Mouse (Mus musculus) adrenal gland, postnatal 0 days (tissue): Measurements from ENCODE around the gene Trp53i13. TPM values are rescaled to one million over a fixed set of nuclear protein-coding genes. Genes with fewer than 3 reads are reported as not detected.

Experiments used
- polyA plus RNA-seq: library from polyadenylated mRNA; unstranded; fragments of >200 nt; fragmentation: Nextera tagmentation; extraction: Ambion mirVana; gene quantifications from 2 replicates; pipeline ENCODE4 v1.2.1, GENCODE M21; 2015

Gene Trp53i13
- 20.4 and 24.6 TPM in 2 replicates for polyA plus RNA-seq

DNA sequence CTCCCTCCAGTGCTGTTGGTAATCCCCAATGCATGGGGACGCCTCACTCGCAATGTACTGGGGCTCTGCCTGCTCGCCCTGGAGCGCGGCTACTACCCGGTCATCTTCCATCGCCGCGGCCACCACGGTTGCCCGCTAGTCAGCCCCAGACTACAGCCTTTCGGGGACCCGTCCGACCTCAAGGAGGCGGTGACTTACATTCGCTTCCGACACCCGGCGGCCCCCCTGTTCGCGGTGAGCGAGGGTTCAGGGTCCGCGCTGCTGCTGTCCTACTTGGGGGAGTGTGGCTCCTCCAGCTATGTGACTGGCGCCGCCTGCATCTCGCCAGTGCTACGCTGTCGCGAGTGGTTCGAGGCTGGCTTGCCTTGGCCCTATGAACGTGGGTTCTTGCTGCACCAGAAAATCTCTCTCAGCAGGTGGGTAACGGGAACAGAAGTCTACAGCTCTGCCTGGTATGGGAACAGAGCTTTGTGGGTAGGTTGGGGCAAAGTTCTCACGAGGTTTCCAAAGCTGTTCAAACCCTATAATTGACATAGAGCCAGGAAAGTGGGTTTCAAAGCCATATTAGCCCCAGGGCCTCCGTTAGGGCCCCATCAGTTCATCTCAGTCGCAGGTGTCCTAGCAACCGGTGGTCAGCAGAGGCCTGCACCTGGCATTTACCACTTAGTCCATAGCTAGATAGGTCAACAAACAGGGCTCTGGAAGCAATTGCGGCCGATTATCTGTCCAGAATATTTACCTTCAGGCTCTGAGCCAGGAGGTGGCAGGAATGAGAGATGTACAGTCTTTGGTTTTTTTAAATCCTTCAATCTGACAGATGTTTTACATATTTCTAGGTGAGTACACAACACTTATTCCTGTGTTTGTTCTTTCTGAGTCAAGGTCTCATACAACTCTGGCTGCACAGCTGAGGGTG lies at the start of gene Trp53i13:
Gene Trp53i13, minus strand, starts transcription at position 344 of the 916 bp plus-strand sequence.

DNA sequence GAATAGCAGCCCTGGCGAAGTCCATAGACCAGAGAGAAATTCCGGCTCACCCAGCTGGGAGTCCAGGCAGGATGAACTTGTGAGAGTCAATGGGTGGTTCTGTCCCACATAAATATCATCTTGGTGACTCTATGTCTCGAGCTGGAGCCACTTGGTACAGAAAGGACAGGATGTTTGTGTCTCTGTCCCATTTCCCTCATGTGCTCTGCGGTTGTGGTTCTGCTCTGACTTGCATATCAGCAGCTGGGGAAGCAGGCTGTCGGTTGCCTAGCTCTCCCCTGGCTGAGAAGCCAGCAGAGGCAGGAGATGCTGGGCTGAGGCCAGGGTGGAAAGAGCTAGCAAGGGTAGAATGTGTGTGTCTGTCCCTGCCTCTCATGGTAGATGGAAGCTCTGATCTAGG lies 3.3 kb upstream of the Trp53i13 start, which contains the start of gene Gm10392:
Gene Gm10392, minus strand, starts transcription at position 156 of the 400 bp plus-strand sequence.

DNA sequence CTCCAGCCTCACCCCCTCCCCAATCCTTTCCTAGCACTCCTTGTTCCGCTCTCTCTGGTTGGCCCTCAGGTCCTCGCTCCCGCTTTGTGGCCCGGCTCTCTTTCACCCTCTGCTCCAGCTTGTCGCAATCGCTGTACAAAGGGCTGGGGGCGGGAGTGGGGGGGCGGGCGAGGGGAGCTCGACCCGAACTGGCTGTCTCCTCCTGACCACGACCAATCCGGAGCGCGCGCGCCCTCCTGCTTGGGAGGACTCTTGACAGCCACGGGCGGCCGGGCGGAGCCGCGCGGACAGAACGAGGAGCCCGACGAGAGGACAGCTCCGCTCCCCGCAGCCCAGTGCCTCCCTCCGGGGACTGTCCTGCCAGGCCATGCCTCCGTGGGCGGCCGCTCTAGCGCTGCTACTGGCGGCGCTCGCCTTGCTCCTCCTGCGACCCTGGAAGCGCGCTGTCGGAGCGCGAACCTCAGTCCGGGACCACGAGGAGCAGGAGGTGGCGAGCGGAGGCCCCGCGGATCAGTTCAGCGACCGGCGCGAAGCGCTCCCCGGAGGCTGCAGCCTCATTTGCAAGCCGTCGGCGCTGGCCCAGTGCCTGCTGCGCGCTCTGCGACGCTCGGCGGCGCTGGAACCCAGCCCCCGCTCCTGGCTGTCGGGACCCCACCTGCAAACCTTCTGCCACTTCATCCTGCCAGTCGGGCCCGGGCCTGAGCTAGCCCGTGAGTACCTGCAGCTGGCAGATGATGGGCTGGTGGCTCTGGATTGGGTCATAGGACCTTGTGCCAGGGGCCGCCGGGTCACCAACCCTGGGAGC lies 746 bp downstream of the Trp53i13 start, which contains the start of gene Abhd15:
Gene Abhd15, plus strand, starts transcription at position 290 of the 805 bp plus-strand sequence.

DNA sequence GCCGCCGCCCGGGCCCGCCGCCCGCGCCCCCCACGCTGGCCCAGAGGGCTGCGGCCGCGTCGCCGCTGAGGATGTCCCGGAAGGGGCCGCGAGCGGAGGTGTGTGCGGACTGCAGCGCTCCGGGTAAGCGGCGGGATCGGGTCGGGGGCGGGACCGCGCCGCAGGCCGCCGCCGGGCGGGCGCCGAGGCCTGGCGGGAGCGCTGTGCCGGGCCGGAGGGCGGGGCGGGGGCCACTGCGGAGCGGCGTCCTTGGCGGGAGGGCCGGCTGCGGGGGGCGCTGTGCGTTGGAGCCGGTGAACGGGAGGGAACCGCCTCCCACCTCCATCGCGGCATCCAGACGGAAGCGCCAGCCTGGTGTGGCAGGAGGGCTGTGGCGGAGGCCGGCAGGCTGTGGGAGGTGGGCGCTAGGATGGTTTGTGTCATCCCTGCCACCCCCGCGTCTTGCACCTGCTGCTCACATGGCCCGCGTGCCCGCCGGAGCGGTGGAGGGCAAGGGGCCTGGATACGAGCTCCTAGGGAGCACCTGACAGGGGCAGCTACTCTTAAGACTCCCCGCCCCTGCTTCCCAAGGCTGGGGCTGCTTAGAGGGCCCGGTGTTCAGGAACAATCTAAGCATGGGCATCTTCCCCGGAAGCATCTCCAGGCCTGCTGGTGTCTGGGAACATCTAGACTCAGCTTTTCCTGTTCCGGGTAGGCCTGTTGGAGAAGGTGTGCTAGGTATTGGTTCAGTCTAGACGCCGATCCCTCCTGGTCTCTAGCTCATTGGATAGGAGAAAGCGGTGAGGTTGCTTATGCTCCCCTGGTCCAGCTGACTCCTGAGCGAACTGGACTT lies 22.1 kb downstream of the Trp53i13 start, which contains the start of gene Git1:
Gene Git1, plus strand, starts transcription at position 51 of the 832 bp plus-strand sequence.

DNA sequence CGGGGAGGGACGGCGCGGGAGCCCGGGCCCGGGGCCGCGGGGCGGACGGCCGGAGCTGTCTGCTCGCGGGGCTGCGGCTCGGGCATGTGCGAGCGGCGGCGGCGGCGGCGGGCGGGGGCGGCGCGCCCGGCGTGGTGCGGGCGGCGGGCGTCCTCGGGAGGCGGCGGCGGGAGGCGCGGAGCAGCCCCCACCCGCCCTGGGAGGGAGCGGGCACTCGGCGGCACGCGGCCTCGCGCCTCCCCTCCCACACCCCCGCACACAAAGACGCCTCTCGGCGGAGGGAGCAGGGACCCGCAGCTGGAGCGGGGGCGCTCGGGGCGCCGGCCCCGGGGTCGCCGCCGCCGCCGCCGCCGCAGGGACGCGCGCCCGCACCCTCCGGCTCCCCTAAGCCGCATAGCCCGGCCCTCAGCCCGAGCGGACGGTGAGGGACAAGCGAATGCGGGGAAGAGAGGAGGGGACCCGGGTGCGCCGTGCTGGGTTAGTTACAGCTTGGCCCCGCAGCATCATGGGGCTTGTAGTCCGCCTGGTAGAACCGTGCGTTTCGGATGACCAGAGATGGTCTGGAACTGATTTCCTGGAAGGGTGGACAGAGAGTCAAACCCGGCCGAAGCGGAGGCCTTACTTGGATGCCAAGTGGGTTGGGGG lies 26.1 kb downstream of the Trp53i13 start, which contains the start of gene Ankrd13b:
Gene Ankrd13b, minus strand, starts transcription at position 88 of the 645 bp plus-strand sequence.

DNA sequence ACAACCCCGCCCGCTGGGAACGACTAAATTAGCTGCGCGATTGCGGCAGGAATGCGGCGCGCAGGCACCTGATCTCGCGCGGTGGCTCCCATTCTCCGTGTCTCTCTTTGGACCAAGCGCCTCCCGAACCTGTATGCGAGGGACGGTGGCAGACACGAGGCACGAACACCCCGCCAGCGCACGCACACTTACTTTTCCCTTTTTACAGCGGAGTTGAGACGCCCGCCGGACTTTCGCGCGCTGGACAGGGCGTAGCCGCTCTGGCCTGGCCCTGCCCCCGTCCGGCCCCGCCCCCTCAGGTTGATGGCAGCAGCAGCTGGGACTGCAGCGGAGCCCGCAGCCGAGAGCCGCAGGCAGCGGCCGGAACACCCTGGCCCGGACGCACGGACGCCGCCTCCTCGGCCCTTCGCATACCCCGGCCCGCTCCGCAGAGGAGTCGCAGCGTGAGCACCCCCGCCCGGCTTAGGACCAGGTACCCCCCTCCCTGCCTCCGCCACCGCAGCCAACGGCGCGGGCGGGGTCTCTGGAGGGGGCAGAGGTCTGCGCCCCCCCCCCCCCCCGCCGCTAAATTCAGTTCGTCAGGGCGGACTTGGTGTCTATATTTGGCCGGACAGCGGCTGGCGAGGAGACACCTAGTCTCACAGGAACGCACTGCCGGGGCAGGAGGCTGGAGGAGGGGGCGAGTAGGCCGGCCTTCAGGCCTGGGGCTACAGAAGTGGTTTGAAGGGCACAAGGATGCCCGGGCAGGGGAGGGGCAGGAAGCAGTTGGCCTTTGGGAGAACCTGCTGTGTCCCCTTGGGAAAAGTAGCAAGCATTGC lies 53.3 kb downstream of the Trp53i13 start, which contains the start of gene Coro6:
Gene Coro6, plus strand, starts transcription at position 129 of the 818 bp plus-strand sequence.

Other genes starting within 250 kb of the Trp53i13 start
- gene Coro6, start 53.6 kb downstream of the Trp53i13 start, polyA plus RNA-seq, result 0.35 and 0.36 TPM in 2 replicates
- 4.9 and 11.5 TPM in 2 replicates for gene Ankrd13b, start 26.3 kb downstream of the Trp53i13 start, polyA plus RNA-seq
- gene Git1, start 22.4 kb downstream of the Trp53i13 start, polyA plus RNA-seq, result 7.8 and 9.7 TPM in 2 replicates
- 5.8 and 8.4 TPM in 2 replicates for gene Abhd15, start 859 bp downstream of the Trp53i13 start, polyA plus RNA-seq
- gene Gm10392, start 3.2 kb upstream of the Trp53i13 start, polyA plus RNA-seq, result 0.08 and 0.14 TPM in 2 replicates
- 10.7 and 12.3 TPM in 2 replicates for gene Taok1, start 91.8 kb upstream of the Trp53i13 start, polyA plus RNA-seq
- gene Nufip2, start 170.2 kb upstream of the Trp53i13 start, polyA plus RNA-seq, result 2.6 and 4.8 TPM in 2 replicates
- not detected in 2 replicates for gene Cryba1, start 209.3 kb upstream of the Trp53i13 start, polyA plus RNA-seq
- 17.0 and 23.6 TPM in 2 replicates for gene Myo18a, start 247.3 kb upstream of the Trp53i13 start, polyA plus RNA-seq